11 mouse cellular contexts compared by ENCODE assay signal in genomic region chr2:73496329-73496685, GRCm38 (mm10). TPM values are rescaled to one million over a fixed set of nuclear protein-coding genes. Genes with fewer than 3 reads are reported as not detected.
DNase-seq lines count a peak whose midpoint lies in the region; ATAC-seq and TF ChIP-seq lines count a peak whose summit lies in the region.
"Had no signal": no experiment of that assay in that cellular context is flagged by ENCODE, and none has a peak within 500 bp of the region (broad histone marks: within the 10 kb centered on the region; RNA-seq: fewer than 3 reads in every experiment).

No protein-coding gene starts in this region.

- no peaks in the 10 kb centered on the region for H3K9me3 ChIP-seq in heart, embryonic 16.5 days (replicated peaks; ENCODE audit: control insufficient read depth, low read length)
- no peaks in the 10 kb centered on the region for H3K9me3 ChIP-seq in intestine, embryonic 14.5 days (ENCODE audit: control insufficient read depth, low read length)
- H3K9me3 ChIP-seq in limb, embryonic 14.5 days (ENCODE audit: control insufficient read depth, low read length) = no peaks in the 10 kb centered on the region
- H3K9me3 ChIP-seq: neural tube, embryonic 12.5 days had no signal

- no peaks in the 10 kb centered on the region for H3K27me3 ChIP-seq in heart, embryonic 16.5 days (ENCODE audit: control insufficient read depth, insufficient read depth, low read length)
- H3K27me3 ChIP-seq in intestine, embryonic 14.5 days (replicated peaks; ENCODE audit: control insufficient read depth, insufficient read depth, low read length) = no peaks in the 10 kb centered on the region
- H3K27me3 ChIP-seq in limb, embryonic 14.5 days (ENCODE audit: control insufficient read depth, insufficient read depth, low read length) = no peaks in the 10 kb centered on the region
- H3K27me3 ChIP-seq: neural tube, embryonic 12.5 days had no signal

- WGBS in heart, embryonic 16.5 days = 46% methylated on average over 4 of the region's 4 CpGs
- 73% methylated on average over 4 of the region's 4 CpGs for WGBS in bone marrow, adult 2 months
- WGBS in intestine, embryonic 14.5 days = 48% methylated on average over 4 of the region's 4 CpGs
- 57% methylated on average over 4 of the region's 4 CpGs for WGBS in limb, embryonic 14.5 days

- H3K9ac ChIP-seq in heart, embryonic 16.5 days (ENCODE audit: low read length) = no peak overlapping the region
- H3K9ac ChIP-seq in intestine, embryonic 14.5 days (ENCODE audit: low read length) = no peak overlapping the region
- H3K9ac ChIP-seq in limb, embryonic 14.5 days (ENCODE audit: low read depth, low read length, severe bottlenecking) = no peak overlapping the region
- H3K9ac ChIP-seq: neural tube, embryonic 12.5 days had no signal

- H3K4me1 ChIP-seq in heart, embryonic 16.5 days (ENCODE audit: control insufficient read depth, insufficient read depth, low read length) = peaks cover 19% of the 10 kb centered on the region
- no peaks in the 10 kb centered on the region; the same call in 1 of the 2 replicates for H3K4me1 ChIP-seq in bone marrow, adult 2 months (ENCODE audit: control insufficient read depth, insufficient read depth, low read length)
- H3K4me1 ChIP-seq in intestine, embryonic 14.5 days (replicated peaks; ENCODE audit: control insufficient read depth, insufficient read depth, low read length) = peaks cover 27% of the 10 kb centered on the region
- peaks cover 29% of the 10 kb centered on the region for H3K4me1 ChIP-seq in limb, embryonic 14.5 days (ENCODE audit: control insufficient read depth, insufficient read depth, low read length)

- H3K36me3 ChIP-seq in heart, embryonic 16.5 days (ENCODE audit: control insufficient read depth, insufficient read depth) = no peaks in the 10 kb centered on the region
- no peaks in the 10 kb centered on the region for H3K36me3 ChIP-seq in intestine, embryonic 14.5 days (ENCODE audit: control insufficient read depth, insufficient read depth, low read length)
- H3K36me3 ChIP-seq in limb, embryonic 14.5 days (ENCODE audit: control insufficient read depth, insufficient read depth, low read length) = 0 out of 2 replicates have a peak, but pooled peaks cover 2% of the 10 kb centered on the region
- H3K36me3 ChIP-seq: neural tube, embryonic 12.5 days had no signal

- DNase-seq in heart, adult 18-20 months = no peak
- no peak for DNase-seq in intestine, embryonic 14.5 days (ENCODE audit: low spot score)
- DNase-seq in limb, embryonic 14.5 days (ENCODE audit: low spot score) = no peak
- no peak for DNase-seq in c-Kit-positive CD71-positive TER-119-positive erythroid progenitor cells, embryonic 14.5 days (ENCODE audit: low spot score)
- DNase-seq in cerebellum, adult 8-10 months = no peak
- no peak for DNase-seq in left cerebral cortex, adult 18-20 months (ENCODE audit: low spot score in 2 of 2)
- DNase-seq: cerebellum, adult 2 months had no signal

- no peak overlapping the region; the same call in 1 of the 2 replicates for H3K4me3 ChIP-seq in heart, embryonic 16.5 days (ENCODE audit: low read length)
- no peak overlapping the region for H3K4me3 ChIP-seq in bone marrow, adult 2 months (replicated peaks; ENCODE audit: control insufficient read depth, low read depth, low read length)
- no peak overlapping the region for H3K4me3 ChIP-seq in intestine, embryonic 14.5 days (ENCODE audit: low read depth, low read length)
- H3K4me3 ChIP-seq in limb, embryonic 14.5 days (replicated peaks; ENCODE audit: low read length) = no peak overlapping the region
- H3K4me3 ChIP-seq: neural tube, embryonic 12.5 days had no signal

- H3K27ac ChIP-seq in heart, embryonic 16.5 days (ENCODE audit: low read length) = peak overlapping the region; percentile 72
- H3K27ac ChIP-seq in bone marrow, adult 2 months (ENCODE audit: control insufficient read depth, insufficient read depth, low read depth, low read length, poor library complexity) = 0 out of 2 replicates have a peak overlapping the region, but pooled peaks have one; percentile 37
- H3K27ac ChIP-seq in intestine, embryonic 14.5 days (ENCODE audit: low read depth) = peak overlapping the region; percentile 57
- peak overlapping the region; percentile 28 for H3K27ac ChIP-seq in limb, embryonic 14.5 days (replicated peaks; ENCODE audit: low read depth, low read length)
- H3K27ac ChIP-seq: neural tube, embryonic 12.5 days had no signal

- ATAC-seq in heart, embryonic 16.5 days (replicated peaks; ENCODE audit: extremely low read depth, insufficient read depth, low FRiP score) = no peak; the same call in 1 of the 2 replicates
- no peak for ATAC-seq in intestine, embryonic 14.5 days (replicated peaks; ENCODE audit: low FRiP score, low TSS enrichment, low read depth)
- ATAC-seq in limb, embryonic 14.5 days (ENCODE audit: low FRiP score, low read depth) = no peak
- ATAC-seq: forebrain, embryonic 14.5 days had no signal

- TF ChIP-seq CTCF in bone marrow, adult 2 months (IDR thresholded peaks at IDR 0.05; ENCODE audit: control insufficient read depth, insufficient read depth, low read length) = no peak

- H3K4me2 ChIP-seq in heart, embryonic 16.5 days (ENCODE audit: low read depth, low read length) = peak overlapping the region; percentile 35; the same call in 1 of the 2 replicates
- H3K4me2 ChIP-seq in intestine, embryonic 14.5 days (ENCODE audit: low read length) = peak overlapping the region; percentile 23; the same call in 1 of the 2 replicates
- 0 out of 2 replicates have a peak overlapping the region, but pooled peaks have one; percentile 18 for H3K4me2 ChIP-seq in limb, embryonic 14.5 days (replicated peaks; ENCODE audit: low read depth, low read length, severe bottlenecking)
- H3K4me2 ChIP-seq: neural tube, embryonic 12.5 days had no signal

- no peak for TF ChIP-seq POLR2A in bone marrow, adult 2 months (IDR thresholded peaks at IDR 0.05; ENCODE audit: borderline replicate concordance, control insufficient read depth, low read depth, low read length)
- no peak for TF ChIP-seq POLR2A in limb, embryonic 14.5 days (IDR thresholded peaks at IDR 0.05; ENCODE audit: borderline replicate concordance, extremely low read depth, insufficient read depth, insufficient read length)

RNA-seq across cellular contexts. Expression of gene Wipf1, which starts 33.2 kb away (rescaled TPM):
- polyA plus RNA-seq in heart, embryonic 16.5 days (2015; fragmentation: Nextera tagmentation; extraction: Ambion mirVana) = 5.0 and 7.4 TPM in 2 replicates
- 10 to 100 TPM; 11.2 to 14.0 TPM for total RNA-seq in heart, adult 18-20 months (2021)
- polyA plus RNA-seq in bone marrow, adult 2 months (2011; ENCODE audit: insufficient read depth, insufficient read length, low replicate concordance, missing spikeins) = 19.8 and 47.3 TPM in 2 replicates
- polyA plus RNA-seq in intestine, embryonic 14.5 days (2014; fragmentation: Nextera tagmentation; extraction: Ambion mirVana) = 13.6 and 14.4 TPM in 2 replicates
- polyA plus RNA-seq in limb, embryonic 14.5 days (2012; rRNA removed) = 20.1 and 25.8 TPM in 2 replicates
- 25.7 and 27.8 TPM in 2 replicates for polyA plus RNA-seq in limb, embryonic 14.5 days (2014; fragmentation: Nextera tagmentation; extraction: Ambion mirVana)
- 1 to 10 TPM; 7.9 to 9.4 TPM for total RNA-seq in left cerebral cortex, adult 18-20 months (2021)
